In genomic region chr14:27174831-27175301, GRCm38 (mm10) we compare ENCODE assay signal across 9 mouse cellular contexts.
DNase-seq lines count a peak whose midpoint lies in the region.
"Had no signal": no experiment of that assay in that cellular context is flagged by ENCODE, and none has a peak within 500 bp of the region (broad histone marks: within the 10 kb centered on the region; RNA-seq: fewer than 3 reads in every experiment).

No protein-coding gene starts in this region.

- peak; percentile 23 for DNase-seq in gastrocnemius, adult 18-20 months (ENCODE audit: low spot score)
- DNase-seq in gastrocnemius, adult 8-10 months (ENCODE audit: low spot score in 2 of 2): no peak
- peak; percentile 48 for DNase-seq in urinary bladder, postnatal 25 days (ENCODE audit: low spot score)
- DNase-seq in urinary bladder, postnatal 4 days (ENCODE audit: low spot score in 2 of 2): no peak
- peak; percentile 57 to 68 for DNase-seq in kidney, postnatal 4 days
- no peak for DNase-seq in spleen, postnatal 4 days (ENCODE audit: low spot score in 2 of 2)
- no peak for DNase-seq in left cerebral cortex, adult 8-10 months (ENCODE audit: low spot score in 2 of 2)
- DNase-seq in cerebellum, adult 18-20 months: no peak
- DNase-seq: thymus, adult 18-20 months had no signal

Comparison
In these comparisons a context has a peak if more than half of its experiments do, and no peak if none do; other contexts are left out.
1. DNase-seq: peak in gastrocnemius, adult 18-20 months (single experiment), urinary bladder, postnatal 25 days (single experiment) and kidney, postnatal 4 days (2 of 2); none in gastrocnemius, adult 8-10 months (0 of 2), urinary bladder, postnatal 4 days (0 of 2), spleen, postnatal 4 days (0 of 2), left cerebral cortex, adult 8-10 months (0 of 2) and cerebellum, adult 18-20 months (0 of 2).